Mouse (Mus musculus) midbrain, embryonic 11.5 days (tissue): ENCODE data around the gene Crybb2. TPM values are rescaled to one million over a fixed set of nuclear protein-coding genes. Genes with fewer than 3 reads are reported as not detected.

ENCODE experiments used
- ATAC-seq: fragments of 200-750 bp; cut with Nextera tagmentation; 2 replicates; pipeline ENCODE4 v1.8.0; 2017; ENCODE audit warnings: moderate TSS enrichment, moderate library complexity; ENCODE audit not compliant: low FRiP score
- DNase-seq: peaks from one replicate; pipeline ENCODE4 v3.0.0; 2015; ENCODE audit warnings: low spot score; ENCODE audit errors: missing footprints
- H3K27ac ChIP-seq: fragments of 300-500 bp; sonication (generic); 2 replicates; pipeline ENCODE4 v1.5.1; 2014; ENCODE audit warnings: low read depth, low read length
- H3K27me3 ChIP-seq: fragments of 300-500 bp; sonication (generic); 2 replicates; pipeline ENCODE4 v1.6.1; 2014; ENCODE audit warnings: mild to moderate bottlenecking, low read length, moderate library complexity, mixed read lengths; ENCODE audit not compliant: control insufficient read depth, insufficient read depth
- H3K36me3 ChIP-seq: fragments of 300-500 bp; sonication (generic); 2 replicates; pipeline ENCODE4 v1.6.1; 2014; ENCODE audit warnings: mild to moderate bottlenecking, low read length, moderate library complexity, mixed read lengths; ENCODE audit not compliant: control insufficient read depth, insufficient read depth
- H3K4me1 ChIP-seq: fragments of 300-500 bp; sonication (generic); 2 replicates; pipeline ENCODE4 v1.6.1; 2014; ENCODE audit warnings: low read length; ENCODE audit not compliant: control insufficient read depth, insufficient read depth
- H3K4me2 ChIP-seq: fragments of 300-500 bp; sonication (generic); 2 replicates; pipeline ENCODE4 v1.6.1; 2014; ENCODE audit warnings: mild to moderate bottlenecking, moderate library complexity
- H3K4me3 ChIP-seq: fragments of 300-500 bp; sonication (generic); 2 replicates; pipeline ENCODE4 v1.5.1; 2014; ENCODE audit warnings: low read depth, low read length
- H3K9ac ChIP-seq: fragments of 300-500 bp; sonication (generic); 2 replicates; pipeline ENCODE4 v1.6.1; 2014; ENCODE audit warnings: low read length
- H3K9me3 ChIP-seq: fragments of 300-500 bp; sonication (generic); 2 replicates; pipeline ENCODE4 v1.6.1; 2016; ENCODE audit warnings: low read length; ENCODE audit not compliant: control insufficient read depth
- WGBS: fragments of 180-500 bp; shearing (Covaris S2); extraction: QIAGEN DNeasy Blood & Tissue Kit; methylation state at CpG from one replicate; pipeline ENCODE4 v1.1.7; 2014; 5-methylcytosine and 5-hydroxymethylcytosine counted together
- polyA plus RNA-seq: library from polyadenylated mRNA; unstranded; fragments of >200 nt; fragmentation: Nextera tagmentation; extraction: Ambion mirVana; gene quantifications from 2 replicates; pipeline ENCODE4 v1.2.1, GENCODE M21; 2014

The Crybb2 gene
- polyA plus RNA-seq, 1 experiment from 2014 or later: not detected

GRCm38 (mm10) chr5:113099546-113099945, 29.6 kb upstream of the Crybb2 start:
- Histone ChIP-seq H3K9me3 (no peaks in the 10 kb centered on the region), H3K27ac (no peak overlapping the region), H3K27me3 (no peaks in the 10 kb centered on the region), H3K4me2 (no peak overlapping the region), H3K4me3 (no peak overlapping the region), H3K36me3 (no peaks in the 10 kb centered on the region), H3K4me1 (peaks cover 4% of the 10 kb centered on the region; the same call in 1 of the 2 replicates), H3K9ac (no peak overlapping the region)
- 36% methylated on average over 1 of the region's 1 CpGs for WGBS
- peak; percentile 99 for DNase-seq
- peak; percentile 55 for ATAC-seq

DNA sequence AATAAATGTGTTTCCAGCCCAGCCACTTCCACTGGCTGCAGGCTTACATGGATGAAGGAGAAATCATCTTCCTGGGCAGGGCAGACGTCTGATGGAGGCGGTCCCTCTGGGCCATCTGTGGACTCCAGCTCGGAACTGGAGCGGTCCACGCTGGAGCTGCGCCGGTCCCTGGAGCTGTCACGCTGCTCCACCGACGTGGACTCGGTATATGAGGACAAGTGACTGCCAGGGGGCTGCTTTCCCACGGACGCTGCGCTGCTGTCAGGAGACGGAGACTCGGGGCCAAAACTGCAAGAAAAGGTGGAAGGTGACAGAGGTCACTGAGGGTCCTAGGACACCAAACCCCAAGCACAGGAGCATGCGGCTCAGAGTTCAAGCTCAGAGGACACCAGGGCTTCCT, 27.6 kb upstream of the Crybb2 start:
- no peaks in the 10 kb centered on the region for H3K27me3 ChIP-seq
- H3K9me3 ChIP-seq: no peaks in the 10 kb centered on the region
- H3K27ac ChIP-seq: no peak overlapping the region
- ATAC-seq: no peak
- no peak for DNase-seq
- no peak overlapping the region for H3K9ac ChIP-seq
- H3K4me1 ChIP-seq: peaks cover 2% of the 10 kb centered on the region; the same call in 1 of the 2 replicates
- no peaks in the 10 kb centered on the region for H3K36me3 ChIP-seq
- 92% methylated on average over 17 of the region's 17 CpGs for WGBS
- no peak overlapping the region for H3K4me2 ChIP-seq
- no peak overlapping the region for H3K4me3 ChIP-seq

DNA sequence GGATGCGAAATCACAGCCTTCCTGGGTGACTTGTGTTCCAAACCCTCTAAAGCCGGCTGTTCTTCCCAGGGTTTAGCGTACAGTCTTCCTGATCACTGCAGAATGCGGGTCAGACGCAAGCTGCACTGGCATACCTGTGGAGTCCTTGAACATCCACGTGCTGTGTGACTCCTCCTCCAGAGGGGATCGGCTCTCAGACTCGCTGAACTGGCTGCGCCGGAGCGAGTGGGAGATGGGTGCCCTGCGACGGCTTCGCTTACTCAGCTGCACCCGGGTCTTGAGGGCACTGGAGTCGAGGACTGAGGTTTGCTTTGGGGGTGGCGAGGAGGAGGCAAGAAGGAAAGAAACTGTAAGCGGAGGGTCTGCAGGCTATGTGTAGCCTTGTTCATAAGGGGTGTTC, 25.5 kb upstream of the Crybb2 start:
- no peak overlapping the region for H3K4me3 ChIP-seq
- H3K4me1 ChIP-seq: no peaks in the 10 kb centered on the region
- 95% methylated on average over 18 of the region's 18 CpGs for WGBS
- H3K9ac ChIP-seq: no peak overlapping the region
- no peak overlapping the region for H3K27ac ChIP-seq
- no peaks in the 10 kb centered on the region for H3K36me3 ChIP-seq
- DNase-seq: no peak
- ATAC-seq: no peak
- H3K27me3 ChIP-seq: no peaks in the 10 kb centered on the region
- no peaks in the 10 kb centered on the region for H3K9me3 ChIP-seq
- H3K4me2 ChIP-seq: no peak overlapping the region

DNA sequence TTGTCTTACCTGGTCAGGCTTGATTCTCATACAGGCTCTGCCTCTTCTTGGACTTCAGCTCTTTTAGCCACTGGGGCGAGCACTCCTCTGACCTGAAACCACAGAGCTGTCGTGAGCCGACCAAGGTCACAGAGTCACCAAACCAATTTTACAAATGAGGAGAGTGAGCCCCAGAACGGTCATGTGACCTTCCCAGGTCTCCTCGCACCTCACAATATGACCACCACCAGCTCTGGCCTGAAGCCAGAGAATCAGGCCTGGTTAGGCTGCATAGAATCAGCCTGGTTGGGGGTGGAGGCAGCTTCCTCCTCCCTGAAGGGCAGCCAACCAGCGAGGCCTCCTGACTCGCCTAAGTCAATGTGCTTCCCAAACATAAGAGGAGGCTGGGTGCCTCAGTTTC, 22.5 kb upstream of the Crybb2 start:
- no peak overlapping the region for H3K4me2 ChIP-seq
- no peak overlapping the region for H3K9ac ChIP-seq
- no peaks in the 10 kb centered on the region for H3K27me3 ChIP-seq
- H3K27ac ChIP-seq: no peak overlapping the region
- no peak for ATAC-seq
- no peak overlapping the region for H3K4me3 ChIP-seq
- H3K36me3 ChIP-seq: no peaks in the 10 kb centered on the region
- no peak for DNase-seq
- H3K9me3 ChIP-seq: no peaks in the 10 kb centered on the region
- no peaks in the 10 kb centered on the region for H3K4me1 ChIP-seq
- 90% methylated on average over 7 of the region's 7 CpGs for WGBS

- 59% methylated on average over 5 of the region's 5 CpGs for WGBS
- Histone ChIP-seq H3K9me3 (no peaks in the 10 kb centered on the region), H3K4me1 (no peaks in the 10 kb centered on the region), H3K36me3 (no peaks in the 10 kb centered on the region), H3K4me3 (no peak overlapping the region), H3K27ac (no peak overlapping the region), H3K27me3 (no peaks in the 10 kb centered on the region), H3K4me2 (no peak overlapping the region), H3K9ac (no peak overlapping the region)
- peak; percentile 89 for DNase-seq
- peak; percentile 58 for ATAC-seq
These were observed 21.2 kb upstream of the Crybb2 start for GRCm38 (mm10) chr5:113091162-113091561.

DNA sequence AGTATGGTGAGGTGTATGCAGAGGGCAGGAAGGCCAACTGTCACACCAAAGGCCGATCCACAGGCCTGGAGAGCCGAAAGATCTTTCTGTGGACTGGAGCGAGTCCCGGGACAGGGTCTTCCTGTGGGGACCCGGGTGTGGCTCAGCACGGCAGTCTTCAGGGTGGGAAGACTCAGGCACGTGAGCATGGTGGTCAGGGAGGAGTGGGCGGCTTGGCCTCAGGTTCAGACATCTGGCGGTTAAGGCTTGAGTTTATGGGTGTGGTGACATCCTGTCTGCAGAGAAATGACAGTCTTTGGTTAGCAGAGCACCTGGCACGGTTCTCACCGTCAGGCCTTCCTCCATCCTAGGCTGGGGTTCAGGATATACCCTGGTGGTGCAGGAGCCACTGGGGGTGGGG, 20.8 kb upstream of the Crybb2 start:
- WGBS: 91% methylated on average over 11 of the region's 11 CpGs
- Histone ChIP-seq H3K4me2 (no peak overlapping the region), H3K9me3 (no peaks in the 10 kb centered on the region), H3K4me3 (no peak overlapping the region), H3K4me1 (no peaks in the 10 kb centered on the region), H3K36me3 (no peaks in the 10 kb centered on the region), H3K9ac (no peak overlapping the region; the same call in 1 of the 2 replicates), H3K27ac (no peak overlapping the region), H3K27me3 (no peaks in the 10 kb centered on the region)
- ATAC-seq: no peak; the same call in 1 of the 2 replicates
- DNase-seq: no peak

DNA sequence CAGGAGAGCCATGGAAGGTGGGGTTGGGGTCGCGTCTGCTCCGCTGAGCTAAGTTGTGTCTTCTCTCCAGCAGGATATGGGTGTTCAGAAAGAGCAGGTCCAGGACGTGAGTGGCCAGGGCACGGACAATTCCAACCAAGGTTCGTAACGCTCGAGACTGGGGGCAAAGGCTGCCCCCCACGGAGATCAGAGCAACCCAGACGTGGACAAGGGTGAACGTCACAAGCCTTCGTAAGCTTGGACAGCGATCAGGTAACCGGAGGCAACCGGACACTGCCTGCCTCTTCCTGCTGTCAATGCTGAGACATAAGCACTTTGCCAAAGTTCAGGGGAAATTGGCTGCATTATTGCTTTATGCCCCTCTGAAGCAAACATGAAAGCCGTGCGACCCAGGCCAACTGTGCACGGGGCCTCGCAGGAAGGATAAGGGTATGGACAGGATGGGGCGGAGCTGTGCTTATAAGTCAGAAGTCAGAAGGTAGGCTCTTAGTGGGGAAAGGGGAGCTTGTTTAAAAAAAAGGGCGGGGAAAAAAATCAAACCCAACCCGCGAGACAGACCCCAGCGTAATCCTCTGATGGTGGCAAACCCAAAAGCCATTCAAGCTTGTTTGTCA, 20.3 kb upstream of the Crybb2 start:
- H3K4me3 ChIP-seq: no peak overlapping the region
- H3K9ac ChIP-seq: no peak overlapping the region
- H3K27me3 ChIP-seq: no peaks in the 10 kb centered on the region
- no peaks in the 10 kb centered on the region for H3K36me3 ChIP-seq
- no peak overlapping the region for H3K4me2 ChIP-seq
- no peaks in the 10 kb centered on the region for H3K4me1 ChIP-seq
- no peak for DNase-seq
- WGBS: 94% methylated on average over 24 of the region's 24 CpGs
- no peak overlapping the region for H3K27ac ChIP-seq
- ATAC-seq: no peak
- no peaks in the 10 kb centered on the region for H3K9me3 ChIP-seq

DNA sequence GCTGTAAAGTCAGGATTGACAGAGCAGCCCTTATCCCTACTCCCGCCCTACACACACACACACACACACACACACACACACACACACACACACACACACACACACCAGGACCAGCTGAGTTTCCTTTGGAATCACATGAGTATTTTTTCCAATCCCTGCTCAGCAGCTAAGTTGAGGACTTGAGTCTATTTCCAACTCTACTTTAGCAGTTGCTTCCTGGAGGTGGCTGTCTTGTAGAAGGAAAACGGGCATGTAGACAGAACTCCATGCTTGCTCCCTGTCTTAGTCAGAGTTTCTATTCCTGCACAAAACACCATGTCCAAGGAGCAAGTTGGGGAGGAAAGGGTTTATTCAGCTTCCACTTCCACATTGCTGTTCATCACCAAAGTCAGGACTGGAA, 17.5 kb upstream of the Crybb2 start:
- Histone ChIP-seq H3K4me2 (no peak overlapping the region), H3K4me3 (no peak overlapping the region), H3K27ac (no peak overlapping the region), H3K27me3 (no peaks in the 10 kb centered on the region), H3K4me1 (no peaks in the 10 kb centered on the region; the same call in 1 of the 2 replicates), H3K36me3 (no peaks in the 10 kb centered on the region), H3K9ac (no peak overlapping the region), H3K9me3 (no peaks in the 10 kb centered on the region)
- DNase-seq: no peak
- WGBS: 84% methylated on average over 2 of the region's 2 CpGs
- no peak for ATAC-seq

DNA sequence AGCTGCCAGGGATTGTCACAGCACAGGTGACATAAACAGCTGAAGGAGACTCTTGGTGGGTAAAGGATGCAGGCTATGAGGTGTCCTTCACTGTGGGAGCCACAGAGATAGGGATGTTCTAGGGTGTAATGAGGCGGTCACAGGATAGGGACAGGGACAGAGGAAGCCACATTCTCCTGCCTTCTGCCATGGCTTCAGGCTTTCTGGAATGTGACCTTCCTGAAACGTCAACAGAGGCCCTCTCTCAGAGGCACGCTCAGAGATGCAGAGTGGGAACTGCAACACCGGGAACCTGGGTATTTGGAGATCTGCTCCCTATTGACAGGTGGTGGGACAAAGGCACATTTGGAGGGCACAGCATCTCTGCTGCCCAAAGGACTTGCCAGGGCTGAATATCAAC, 17.1 kb upstream of the Crybb2 start:
- no peaks in the 10 kb centered on the region; the same call in 1 of the 2 replicates for H3K4me1 ChIP-seq
- no peaks in the 10 kb centered on the region for H3K27me3 ChIP-seq
- no peak overlapping the region for H3K4me2 ChIP-seq
- DNase-seq: peak; percentile 68
- H3K9ac ChIP-seq: no peak overlapping the region
- H3K27ac ChIP-seq: no peak overlapping the region
- H3K36me3 ChIP-seq: no peaks in the 10 kb centered on the region
- H3K4me3 ChIP-seq: no peak overlapping the region
- H3K9me3 ChIP-seq: no peaks in the 10 kb centered on the region
- WGBS: 68% methylated on average over 4 of the region's 4 CpGs
- no peak for ATAC-seq
